Mouse (Mus musculus): ENCODE results near the gene Dhx29. TPM values are rescaled to one million over a fixed set of nuclear protein-coding genes. Genes with fewer than 3 reads are reported as not detected.
A peak's percentile ranks its signal among the peaks of the same experiment; 100 is the strongest.

The Dhx29 gene
- polyA plus RNA-seq, 1 experiment from 2014 or later: 34.9 TPM

DNA sequence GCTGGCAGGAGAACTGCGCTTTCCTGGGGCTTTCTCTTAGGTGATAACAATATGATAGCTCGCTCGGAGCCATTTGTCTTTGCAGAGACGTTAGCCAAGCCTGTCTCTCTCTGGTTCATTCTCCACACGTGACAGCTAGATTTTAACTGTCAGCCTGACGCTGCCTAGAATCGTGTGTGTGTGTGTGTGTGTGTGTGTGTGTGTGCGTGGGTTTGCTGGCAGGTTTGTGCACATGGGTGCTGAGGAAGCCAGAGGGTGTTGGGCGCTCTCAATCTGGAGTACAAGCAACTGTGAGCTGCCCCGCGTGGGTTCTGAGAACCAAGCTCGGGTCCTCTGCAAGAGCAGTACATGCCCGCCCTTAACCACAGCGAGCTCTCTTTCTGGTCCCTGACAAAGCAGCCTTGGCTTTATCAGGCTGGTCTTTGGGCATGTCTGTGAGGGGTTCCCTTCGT lies 14.7 kb downstream of the Dhx29 start:
- Histone ChIP-seq H3K4me2 (replicated peaks) (no peak overlapping the region), H3K27me3 (no peaks in the 10 kb centered on the region), H3K9me3 (no peaks in the 10 kb centered on the region), H3K4me1 (no peaks in the 10 kb centered on the region), H3K27ac (replicated peaks) (no peak overlapping the region), H3K4me3 (no peak overlapping the region), H3K36me3 (peaks cover 63% of the 10 kb centered on the region), H3K9ac (replicated peaks) (no peak overlapping the region)
- no peak for ATAC-seq (replicated peaks)
- 80% methylated on average over 15 of the region's 15 CpGs for WGBS

DNA sequence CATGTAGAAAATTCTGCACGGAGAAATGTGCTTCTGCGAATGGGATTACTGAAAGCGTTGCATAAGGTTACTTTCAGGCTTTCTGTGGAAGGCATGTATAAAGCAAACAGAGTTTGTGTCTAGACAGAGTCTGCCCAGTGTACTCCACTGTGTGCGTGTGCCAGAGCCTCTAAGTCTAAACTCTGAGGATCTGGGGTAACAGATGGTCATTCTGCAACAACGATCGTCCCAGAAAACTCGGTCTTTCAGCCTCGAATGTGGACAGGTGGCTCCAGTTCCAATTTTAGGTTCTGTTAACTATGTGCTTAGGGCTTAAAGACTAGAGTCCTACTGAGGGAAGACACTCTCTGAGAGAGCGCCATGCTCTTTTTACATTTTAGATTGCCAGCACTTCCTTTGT lies 18.1 kb downstream of the Dhx29 start:
- WGBS: 87% methylated on average over 9 of the region's 9 CpGs
- Histone ChIP-seq H3K4me3 (no peak overlapping the region), H3K4me2 (replicated peaks) (no peak overlapping the region), H3K9ac (replicated peaks) (no peak overlapping the region), H3K36me3 (peaks cover 75% of the 10 kb centered on the region), H3K4me1 (no peaks in the 10 kb centered on the region), H3K27me3 (no peaks in the 10 kb centered on the region), H3K9me3 (no peaks in the 10 kb centered on the region), H3K27ac (replicated peaks) (no peak overlapping the region)
- ATAC-seq (replicated peaks): no peak

DNA sequence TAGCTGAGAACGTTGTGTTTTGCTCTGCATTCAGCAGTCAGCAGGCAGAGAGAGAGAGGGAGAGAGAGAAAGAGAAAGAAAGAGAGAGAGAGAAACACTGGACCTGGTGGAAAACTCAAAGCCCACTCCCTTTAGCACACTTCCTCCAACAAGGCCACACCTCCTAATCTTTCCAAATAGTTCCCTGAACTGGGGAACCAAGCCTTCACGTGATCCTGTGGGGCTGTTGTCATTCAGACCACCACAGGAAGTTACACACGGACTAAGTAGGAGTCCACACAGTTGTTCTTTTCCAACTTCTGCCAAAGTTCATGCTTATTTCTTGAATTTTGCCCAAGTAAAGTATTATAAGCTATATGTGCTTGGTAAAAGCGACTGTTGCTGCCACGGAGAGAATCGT lies 18.6 kb downstream of the Dhx29 start:
- Histone ChIP-seq H3K9ac (replicated peaks) (no peak overlapping the region), H3K4me3 (no peak overlapping the region), H3K4me1 (no peaks in the 10 kb centered on the region), H3K4me2 (replicated peaks) (no peak overlapping the region), H3K27me3 (no peaks in the 10 kb centered on the region), H3K36me3 (peaks cover 80% of the 10 kb centered on the region), H3K9me3 (no peaks in the 10 kb centered on the region), H3K27ac (replicated peaks) (no peak overlapping the region)
- no peak for ATAC-seq (replicated peaks)
- 86% methylated on average over 6 of the region's 6 CpGs for WGBS

DNA sequence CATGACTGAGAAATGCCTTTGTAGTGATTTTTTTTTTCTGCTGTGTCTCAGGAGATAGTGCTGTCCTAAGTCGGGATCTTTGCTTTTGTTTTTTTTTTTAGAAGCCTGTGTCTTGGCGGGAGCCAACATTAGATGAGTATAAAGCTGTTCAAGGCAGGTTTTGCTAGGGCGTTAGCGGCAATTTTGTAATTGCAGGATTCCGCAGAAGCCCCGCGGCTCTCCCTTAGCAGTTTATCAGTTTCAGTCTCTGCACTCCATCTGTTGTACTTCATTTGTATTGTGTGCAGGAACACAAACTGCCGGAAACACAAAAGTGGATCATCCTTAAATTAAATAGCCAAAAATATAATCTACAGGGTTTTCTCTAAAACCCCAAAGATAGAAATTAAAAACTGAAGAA lies 26.8 kb downstream of the Dhx29 start:
- ATAC-seq (replicated peaks): no peak

DNA sequence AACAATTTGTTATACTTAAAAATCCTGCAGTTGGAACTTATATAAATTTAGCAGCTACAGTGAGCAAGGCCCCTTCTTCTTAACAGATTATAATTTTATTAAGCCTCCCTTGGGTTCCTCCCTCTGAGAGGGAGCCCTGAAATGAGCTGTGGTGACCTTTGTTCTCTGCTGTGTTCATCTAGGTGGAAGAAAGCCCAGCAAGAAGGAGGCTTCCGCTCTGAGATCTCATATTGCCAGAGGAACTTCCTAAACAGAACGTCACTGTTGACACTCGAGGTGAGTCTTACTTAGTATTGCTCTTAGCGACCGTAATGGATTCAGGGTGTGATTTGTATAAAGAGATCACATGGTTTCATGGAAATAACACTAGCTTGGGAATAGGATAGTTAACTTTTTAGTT lies 35.8 kb downstream of the Dhx29 start:
- H3K36me3 ChIP-seq: peaks cover 69% of the 10 kb centered on the region
- no peaks in the 10 kb centered on the region for H3K9me3 ChIP-seq
- H3K9ac ChIP-seq (replicated peaks): no peak overlapping the region
- ATAC-seq (replicated peaks): no peak
- H3K4me1 ChIP-seq: no peaks in the 10 kb centered on the region
- 80% methylated on average over 5 of the region's 5 CpGs for whole genome bisulfite sequencing
- no peak overlapping the region for H3K4me3 ChIP-seq
- H3K27ac ChIP-seq (replicated peaks): no peak overlapping the region
- no peaks in the 10 kb centered on the region for H3K27me3 ChIP-seq
- H3K4me2 ChIP-seq (replicated peaks): no peak overlapping the region

More for the DNA sequence above, 26.8 kb downstream of the Dhx29 start:
- H3K9me3 ChIP-seq: no peaks in the 10 kb centered on the region
- no peak overlapping the region for H3K9ac ChIP-seq (replicated peaks)
- 92% methylated on average over 8 of the region's 8 CpGs for WGBS
- H3K27ac ChIP-seq (replicated peaks): no peak overlapping the region
- peaks cover 73% of the 10 kb centered on the region for H3K36me3 ChIP-seq
- H3K4me2 ChIP-seq (replicated peaks): no peak overlapping the region
- no peaks in the 10 kb centered on the region for H3K4me1 ChIP-seq
- H3K27me3 ChIP-seq: no peaks in the 10 kb centered on the region
- no peak overlapping the region for H3K4me3 ChIP-seq

DNA sequence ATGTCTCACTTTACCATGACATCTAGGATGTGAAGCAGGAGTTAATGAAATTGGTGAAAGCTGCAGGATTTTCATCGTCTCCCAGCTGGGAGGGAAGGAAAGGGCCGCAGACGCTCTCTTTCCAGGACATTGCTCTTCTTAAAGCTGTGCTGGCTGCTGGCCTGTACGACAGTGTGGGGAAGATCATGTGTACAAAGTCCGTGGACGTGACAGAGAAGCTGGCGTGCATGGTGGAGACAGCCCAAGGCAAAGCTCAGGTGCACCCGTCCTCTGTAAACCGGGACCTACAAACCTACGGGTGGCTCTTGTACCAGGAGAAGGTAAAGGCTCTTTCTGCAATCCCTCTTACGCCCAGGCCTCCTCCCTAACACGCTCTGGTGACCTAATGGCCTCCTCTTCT lies 37.2 kb downstream of the Dhx29 start:
- WGBS: 93% methylated on average over 12 of the region's 12 CpGs
- H3K9me3 ChIP-seq: no peaks in the 10 kb centered on the region
- H3K36me3 ChIP-seq: peaks cover 70% of the 10 kb centered on the region

DNA sequence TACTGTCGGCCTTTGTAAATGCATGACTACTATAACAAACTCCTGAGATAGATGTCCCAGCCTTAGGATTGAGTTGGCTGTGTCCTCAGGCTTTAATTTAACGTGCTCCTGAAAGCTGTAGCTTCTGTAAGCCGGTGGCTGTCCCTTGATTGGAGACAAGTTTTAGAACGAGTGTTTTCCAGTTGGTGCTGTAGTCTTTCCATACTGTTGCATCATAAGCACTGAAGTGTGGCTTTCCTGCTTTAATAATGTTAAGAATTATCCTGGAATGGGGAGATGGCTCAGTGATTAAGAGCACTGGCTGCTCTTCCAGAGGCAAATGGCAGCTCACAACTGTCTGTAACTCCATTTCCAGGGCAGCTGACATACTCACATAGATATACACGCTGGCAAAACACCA lies 40.0 kb downstream of the Dhx29 start:
- no peaks in the 10 kb centered on the region for H3K9me3 ChIP-seq
- peaks cover 61% of the 10 kb centered on the region for H3K36me3 ChIP-seq
- H3K4me2 ChIP-seq (replicated peaks): no peak overlapping the region
- no peaks in the 10 kb centered on the region for H3K4me1 ChIP-seq
- H3K9ac ChIP-seq (replicated peaks): no peak overlapping the region
- H3K4me3 ChIP-seq: no peak overlapping the region
- H3K27me3 ChIP-seq: no peaks in the 10 kb centered on the region
- WGBS: 94% methylated on average over 5 of the region's 5 CpGs
- H3K27ac ChIP-seq (replicated peaks): no peak overlapping the region
- no peak for ATAC-seq (replicated peaks)

More for the DNA sequence above, 37.2 kb downstream of the Dhx29 start:
- H3K4me2 ChIP-seq (replicated peaks): no peak overlapping the region
- no peak for ATAC-seq (replicated peaks)
- H3K4me3 ChIP-seq: no peak overlapping the region
- H3K27ac ChIP-seq (replicated peaks): no peak overlapping the region
- no peaks in the 10 kb centered on the region for H3K27me3 ChIP-seq
- H3K4me1 ChIP-seq: no peaks in the 10 kb centered on the region
- no peak overlapping the region for H3K9ac ChIP-seq (replicated peaks)

DNA sequence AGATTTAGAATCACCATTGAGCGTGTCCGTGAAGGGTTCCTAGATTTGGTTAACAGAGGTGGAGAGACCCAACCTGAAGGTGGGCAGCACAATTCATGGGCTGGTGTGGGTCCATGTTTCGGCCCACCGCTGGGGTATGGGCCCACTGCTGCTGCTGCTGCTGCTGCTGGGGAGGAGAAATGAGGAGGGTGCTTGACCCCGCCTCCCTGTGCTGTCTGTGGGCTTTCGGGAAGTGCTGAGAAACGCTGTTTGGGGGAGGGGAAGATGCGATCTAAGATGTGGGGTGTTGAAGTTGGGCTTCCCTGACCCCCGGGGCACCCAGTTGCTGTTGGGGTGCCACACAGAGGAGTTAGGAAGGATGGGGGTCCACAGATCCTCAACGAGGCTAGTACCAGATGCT lies 49.5 kb downstream of the Dhx29 start:
- H3K9ac ChIP-seq (replicated peaks): no peak overlapping the region
- H3K27me3 ChIP-seq: no peaks in the 10 kb centered on the region
- H3K36me3 ChIP-seq: no peaks in the 10 kb centered on the region
- no peaks in the 10 kb centered on the region for H3K4me1 ChIP-seq
- H3K4me3 ChIP-seq: no peak overlapping the region
- H3K4me2 ChIP-seq (replicated peaks): no peak overlapping the region
- no peak for ATAC-seq (replicated peaks)
- WGBS: 42% methylated on average over 10 of the region's 10 CpGs
- no peak overlapping the region for H3K27ac ChIP-seq (replicated peaks)
- H3K9me3 ChIP-seq: no peaks in the 10 kb centered on the region

DNA sequence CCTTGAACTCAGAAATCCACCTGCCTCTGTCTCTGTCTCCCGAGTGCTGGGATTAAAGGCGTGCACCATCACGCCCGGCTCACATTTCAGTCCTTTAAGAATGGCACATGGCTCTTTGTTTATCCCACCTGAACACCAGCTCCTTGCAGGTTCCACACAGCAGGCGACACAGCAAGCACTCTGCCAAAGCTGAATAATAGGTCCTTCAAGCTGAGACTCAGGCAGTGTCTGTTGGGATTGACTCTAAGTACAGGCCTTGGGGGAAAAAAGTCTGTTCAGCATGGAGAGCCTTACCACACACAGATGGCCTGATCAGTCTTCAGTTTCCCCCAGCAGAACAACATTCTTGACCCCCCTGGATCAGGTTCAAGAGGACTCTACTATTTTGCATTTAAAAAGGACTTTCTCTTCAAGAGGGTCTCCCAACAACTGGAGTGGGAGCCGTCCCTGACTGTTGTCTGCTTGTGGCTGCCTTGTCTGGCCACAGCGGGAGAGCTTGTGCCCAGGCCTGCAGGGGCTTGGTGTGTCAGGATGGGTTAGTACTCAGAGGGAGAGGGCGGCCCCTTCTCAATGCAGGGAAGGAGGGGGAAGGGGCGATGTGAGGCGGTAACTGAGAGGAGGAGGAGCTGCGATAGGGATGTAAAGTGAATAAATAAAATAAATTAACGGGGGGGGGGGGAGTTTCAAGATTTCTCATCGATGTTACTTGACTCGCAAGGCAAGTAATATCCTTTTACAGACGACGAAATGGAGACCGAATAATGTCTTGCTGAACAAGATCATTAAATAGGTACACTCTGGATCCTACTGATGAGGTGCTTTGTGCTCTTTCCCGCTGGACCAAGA lies 58.6 kb downstream of the Dhx29 start:
- Histone ChIP-seq H3K27me3 (peaks cover 48% of the 10 kb centered on the region), H3K9ac (replicated peaks) (no peak overlapping the region), H3K9me3 (no peaks in the 10 kb centered on the region), H3K4me3 (no peak overlapping the region), H3K4me1 (peaks cover 40% of the 10 kb centered on the region), H3K27ac (replicated peaks) (no peak overlapping the region), H3K36me3 (no peaks in the 10 kb centered on the region), H3K4me2 (replicated peaks) (no peak overlapping the region)
- no peak for ATAC-seq (replicated peaks)
- 4% methylated on average over 16 of the region's 18 CpGs for WGBS

DNA sequence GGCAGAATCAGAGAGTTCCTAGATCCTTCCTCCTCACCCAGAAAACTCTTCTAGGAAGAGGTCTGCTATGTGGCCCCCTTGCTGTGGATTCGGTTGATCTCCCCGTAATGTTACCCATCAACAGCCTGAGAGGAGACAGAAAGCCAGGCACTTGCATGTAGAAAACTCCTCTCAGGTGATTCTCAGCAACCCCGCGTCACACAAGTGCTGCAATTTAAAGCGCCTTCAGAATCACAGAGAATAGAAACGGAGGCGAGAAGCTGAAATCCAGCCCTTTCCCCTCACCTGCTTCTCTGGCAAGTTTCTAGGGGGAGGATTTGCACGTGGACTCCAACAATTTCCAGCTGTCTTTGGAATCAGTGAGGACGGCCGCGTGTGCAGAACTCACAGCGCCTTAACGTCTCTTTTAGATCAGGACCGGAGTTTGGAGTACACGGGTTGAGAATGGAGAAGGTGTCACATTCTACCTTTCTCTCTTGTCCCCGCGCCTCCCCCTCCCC lies 59.2 kb downstream of the Dhx29 start:
- peak overlapping the region; percentile 93 for H3K4me2 ChIP-seq (replicated peaks)
- ATAC-seq (replicated peaks): no peak
- H3K27me3 ChIP-seq: peaks cover 55% of the 10 kb centered on the region
- H3K27ac ChIP-seq (replicated peaks): no peak overlapping the region
- no peaks in the 10 kb centered on the region for H3K9me3 ChIP-seq
- H3K4me1 ChIP-seq: peaks cover 40% of the 10 kb centered on the region
- WGBS: 2% methylated on average over 16 of the region's 17 CpGs
- no peak overlapping the region for H3K9ac ChIP-seq (replicated peaks)
- H3K4me3 ChIP-seq: peak overlapping the region; percentile 46
- no peaks in the 10 kb centered on the region for H3K36me3 ChIP-seq

DNA sequence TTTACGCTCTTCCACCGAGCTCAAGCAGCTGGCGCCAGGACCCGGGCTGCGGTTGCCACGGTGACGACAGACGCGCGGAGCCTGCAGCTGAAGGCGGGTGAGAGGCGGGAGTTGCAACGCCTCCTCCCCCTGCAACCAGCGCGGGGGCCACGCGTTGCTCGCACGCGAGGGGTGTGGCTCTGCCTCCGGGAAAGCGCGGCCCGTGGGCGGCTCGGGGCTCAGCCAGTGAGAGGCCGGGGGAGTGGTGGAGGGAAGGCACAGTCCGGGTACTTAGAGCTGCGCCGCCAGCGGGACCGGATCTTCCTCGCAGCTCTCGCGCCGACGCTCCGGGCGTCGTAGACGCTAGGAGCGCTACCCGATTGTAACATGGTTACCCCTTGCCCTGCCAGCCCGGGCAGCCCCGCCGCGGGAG lies 60.3 kb downstream of the Dhx29 start, which contains the start of gene Ccno:
Gene Ccno (plus strand): TSS at position 271 of the 412 bp plus-strand sequence.
- WGBS: 1% methylated on average over 43 of the region's 47 CpGs
- no peaks in the 10 kb centered on the region for H3K9me3 ChIP-seq
- H3K27me3 ChIP-seq: peaks cover 61% of the 10 kb centered on the region
- peak; percentile 98 for ATAC-seq (replicated peaks)
- peak within 1 kb of the TSS; percentile 93 for H3K4me2 ChIP-seq (replicated peaks)
- H3K9ac ChIP-seq (replicated peaks): peak within 1 kb of the TSS; percentile 37
- no peak within 1 kb of the TSS for H3K27ac ChIP-seq (replicated peaks)
- peaks cover 40% of the 10 kb centered on the region for H3K4me1 ChIP-seq
- peak within 1 kb of the TSS; percentile 46 for H3K4me3 ChIP-seq
- H3K36me3 ChIP-seq: no peaks in the 10 kb centered on the region

DNA sequence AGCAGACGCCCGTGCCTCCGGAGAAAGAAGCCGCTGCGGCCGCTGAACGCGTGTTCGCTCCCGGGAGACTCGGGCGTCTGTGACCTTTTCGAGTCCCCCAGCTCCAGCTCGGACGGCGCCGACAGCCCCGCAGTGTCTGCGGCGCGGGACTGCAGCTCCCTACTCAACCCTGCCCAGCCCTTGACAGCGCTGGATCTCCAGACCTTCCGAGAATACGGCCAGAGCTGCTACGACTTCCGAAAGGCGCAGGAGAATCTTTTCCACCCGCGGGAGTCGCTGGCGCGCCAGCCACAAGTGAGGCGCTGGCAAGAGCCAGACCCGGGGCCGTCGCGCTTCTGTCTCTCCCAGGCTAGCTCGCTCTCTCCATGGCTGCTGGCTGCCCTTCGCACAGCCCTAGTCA lies 60.7 kb downstream of the Dhx29 start:
- WGBS: under 1% methylated on average over 39 of the region's 39 CpGs
- peaks cover 64% of the 10 kb centered on the region for H3K27me3 ChIP-seq
- H3K9ac ChIP-seq (replicated peaks): peak overlapping the region; percentile 37
- no peaks in the 10 kb centered on the region for H3K9me3 ChIP-seq
- H3K4me2 ChIP-seq (replicated peaks): peak overlapping the region; percentile 93
- ATAC-seq (replicated peaks): peak; percentile 41
- no peak overlapping the region for H3K27ac ChIP-seq (replicated peaks)
- H3K4me3 ChIP-seq: peak overlapping the region; percentile 46
- no peaks in the 10 kb centered on the region for H3K36me3 ChIP-seq
- peaks cover 40% of the 10 kb centered on the region for H3K4me1 ChIP-seq

Data from forebrain, embryonic 15.5 days (tissue).